Mouse (Mus musculus): ENCODE results near the gene Mettl23. TPM values are rescaled to one million over a fixed set of nuclear protein-coding genes. Genes with fewer than 3 reads are reported as not detected.
A peak's percentile ranks its signal among the peaks of the same experiment; 100 is the strongest.

The Mettl23 gene
- polyA plus RNA-seq, 1 experiment = 45.5 TPM

GRCm38 (mm10) chr11:116812793-116813529 is 30.1 kb upstream of the Mettl23 start:
- no peak for TF ChIP-seq POLR2A (IDR thresholded peaks at IDR 0.05; ENCODE audit: control insufficient read depth, low read depth, low read length)
- no peak for TF ChIP-seq CTCF (IDR thresholded peaks at IDR 0.05; ENCODE audit: control insufficient read depth, insufficient read depth, insufficient replicate concordance, low read depth, low read length)
- no peaks in the 10 kb centered on the region for H3K27me3 ChIP-seq (ENCODE audit: control insufficient read depth, insufficient read depth, low read length)
- H3K36me3 ChIP-seq (ENCODE audit: control insufficient read depth, insufficient read depth, low read length) = no peaks in the 10 kb centered on the region
- no peak overlapping the region; the same call in 1 of the 2 replicates for H3K27ac ChIP-seq (ENCODE audit: control insufficient read depth, insufficient read depth, low read depth, low read length)
- peaks cover 7% of the 10 kb centered on the region for H3K4me1 ChIP-seq (ENCODE audit: control insufficient read depth, insufficient read depth, low read length)
- H3K4me3 ChIP-seq (ENCODE audit: control insufficient read depth, low read depth, low read length) = no peak overlapping the region

- H3K4me1 ChIP-seq (ENCODE audit: control insufficient read depth, insufficient read depth, low read length) = peaks cover 7% of the 10 kb centered on the region
- H3K4me3 ChIP-seq (ENCODE audit: control insufficient read depth, low read depth, low read length) = no peak overlapping the region
Observed at GRCm38 (mm10) chr11:116813610-116814009, 29.5 kb upstream of the Mettl23 start.

GRCm38 (mm10) chr11:116814076-116814883 is 28.8 kb upstream of the Mettl23 start:
- Histone ChIP-seq H3K36me3 (ENCODE audit: control insufficient read depth, insufficient read depth, low read length) (no peaks in the 10 kb centered on the region), H3K27ac (ENCODE audit: control insufficient read depth, insufficient read depth, low read depth, low read length) (peak overlapping the region; percentile 52; the same call in 1 of the 2 replicates), H3K27me3 (ENCODE audit: control insufficient read depth, insufficient read depth, low read length) (no peaks in the 10 kb centered on the region), H3K4me3 (ENCODE audit: control insufficient read depth, low read depth, low read length) (no peak overlapping the region), H3K4me1 (ENCODE audit: control insufficient read depth, insufficient read depth, low read length) (peaks cover 5% of the 10 kb centered on the region)
- no peak for TF ChIP-seq CTCF (IDR thresholded peaks at IDR 0.05; ENCODE audit: control insufficient read depth, insufficient read depth, insufficient replicate concordance, low read depth, low read length)
- no peak for TF ChIP-seq POLR2A (IDR thresholded peaks at IDR 0.05; ENCODE audit: control insufficient read depth, low read depth, low read length)

More at GRCm38 (mm10) chr11:116813610-116814009, 29.5 kb upstream of the Mettl23 start:
- no peak for TF ChIP-seq POLR2A (IDR thresholded peaks at IDR 0.05; ENCODE audit: control insufficient read depth, low read depth, low read length)
- TF ChIP-seq CTCF (IDR thresholded peaks at IDR 0.05; ENCODE audit: control insufficient read depth, insufficient read depth, insufficient replicate concordance, low read depth, low read length) = no peak
- H3K36me3 ChIP-seq (ENCODE audit: control insufficient read depth, insufficient read depth, low read length) = no peaks in the 10 kb centered on the region
- H3K27me3 ChIP-seq (ENCODE audit: control insufficient read depth, insufficient read depth, low read length) = no peaks in the 10 kb centered on the region
- H3K27ac ChIP-seq (ENCODE audit: control insufficient read depth, insufficient read depth, low read depth, low read length) = peak overlapping the region; percentile 52; the same call in 1 of the 2 replicates

GRCm38 (mm10) chr11:116814884-116815415 is 28.1 kb upstream of the Mettl23 start:
- no peak for TF ChIP-seq CTCF (IDR thresholded peaks at IDR 0.05; ENCODE audit: control insufficient read depth, insufficient read depth, insufficient replicate concordance, low read depth, low read length)
- no peak for TF ChIP-seq POLR2A (IDR thresholded peaks at IDR 0.05; ENCODE audit: control insufficient read depth, low read depth, low read length)
- Histone ChIP-seq H3K4me3 (ENCODE audit: control insufficient read depth, low read depth, low read length) (no peak overlapping the region), H3K36me3 (ENCODE audit: control insufficient read depth, insufficient read depth, low read length) (no peaks in the 10 kb centered on the region), H3K4me1 (ENCODE audit: control insufficient read depth, insufficient read depth, low read length) (peaks cover 5% of the 10 kb centered on the region), H3K27me3 (ENCODE audit: control insufficient read depth, insufficient read depth, low read length) (no peaks in the 10 kb centered on the region), H3K27ac (ENCODE audit: control insufficient read depth, insufficient read depth, low read depth, low read length) (peak overlapping the region; percentile 29)

GRCm38 (mm10) chr11:116816769-116817168 is 26.3 kb upstream of the Mettl23 start:
- TF ChIP-seq CTCF (IDR thresholded peaks at IDR 0.05; ENCODE audit: control insufficient read depth, insufficient read depth, insufficient replicate concordance, low read depth, low read length) (no peak), POLR2A (IDR thresholded peaks at IDR 0.05; ENCODE audit: control insufficient read depth, low read depth, low read length) (no peak)
- Histone ChIP-seq H3K36me3 (ENCODE audit: control insufficient read depth, insufficient read depth, low read length) (no peaks in the 10 kb centered on the region), H3K27ac (ENCODE audit: control insufficient read depth, insufficient read depth, low read depth, low read length) (peak overlapping the region; percentile 56; the same call in 1 of the 2 replicates), H3K27me3 (ENCODE audit: control insufficient read depth, insufficient read depth, low read length) (no peaks in the 10 kb centered on the region), H3K4me3 (ENCODE audit: control insufficient read depth, low read depth, low read length) (no peak overlapping the region), H3K4me1 (ENCODE audit: control insufficient read depth, insufficient read depth, low read length) (peaks cover under 1% of the 10 kb centered on the region)

- Histone ChIP-seq H3K36me3 (ENCODE audit: control insufficient read depth, insufficient read depth, low read length) (no peaks in the 10 kb centered on the region), H3K27ac (ENCODE audit: control insufficient read depth, insufficient read depth, low read depth, low read length) (no peak overlapping the region), H3K4me3 (ENCODE audit: control insufficient read depth, low read depth, low read length) (no peak overlapping the region), H3K4me1 (ENCODE audit: control insufficient read depth, insufficient read depth, low read length) (no peaks in the 10 kb centered on the region; the same call in 1 of the 2 replicates), H3K27me3 (ENCODE audit: control insufficient read depth, insufficient read depth, low read length) (no peaks in the 10 kb centered on the region)
- TF ChIP-seq CTCF (IDR thresholded peaks at IDR 0.05; ENCODE audit: control insufficient read depth, insufficient read depth, insufficient replicate concordance, low read depth, low read length) (no peak), POLR2A (IDR thresholded peaks at IDR 0.05; ENCODE audit: control insufficient read depth, low read depth, low read length) (no peak)
Observed at GRCm38 (mm10) chr11:116817567-116817966, 25.5 kb upstream of the Mettl23 start.

- Histone ChIP-seq H3K27me3 (ENCODE audit: control insufficient read depth, insufficient read depth, low read length) (no peaks in the 10 kb centered on the region), H3K36me3 (ENCODE audit: control insufficient read depth, insufficient read depth, low read length) (no peaks in the 10 kb centered on the region), H3K27ac (ENCODE audit: control insufficient read depth, insufficient read depth, low read depth, low read length) (no peak overlapping the region), H3K4me3 (ENCODE audit: control insufficient read depth, low read depth, low read length) (no peak overlapping the region), H3K4me1 (ENCODE audit: control insufficient read depth, insufficient read depth, low read length) (no peaks in the 10 kb centered on the region)
- TF ChIP-seq CTCF (IDR thresholded peaks at IDR 0.05; ENCODE audit: control insufficient read depth, insufficient read depth, insufficient replicate concordance, low read depth, low read length) (no peak), POLR2A (IDR thresholded peaks at IDR 0.05; ENCODE audit: control insufficient read depth, low read depth, low read length) (no peak)
Observed at GRCm38 (mm10) chr11:116818722-116819121, 24.4 kb upstream of the Mettl23 start.
